Mouse (Mus musculus) forebrain, embryonic 15.5 days (tissue): Measurements from ENCODE around the gene Ablim1. TPM values are rescaled to one million over a fixed set of nuclear protein-coding genes. Genes with fewer than 3 reads are reported as not detected.
A peak's percentile ranks its signal among the peaks of the same experiment; 100 is the strongest.
"Not testable (repeated sequence)": the region's sequence is repeated elsewhere in the genome, so short reads cannot be mapped to it uniquely, and the experiment has no call there.

Experiments
- ATAC-seq: fragments of 200-750 bp; cut with Nextera tagmentation; replicated peaks from 2 replicates; pipeline ENCODE4 v1.8.0; 2017; ENCODE audit warnings: mild to moderate bottlenecking, moderate TSS enrichment, moderate library complexity
- H3K27ac ChIP-seq: fragments of 300-500 bp; sonication (generic); replicated peaks from 2 replicates; pipeline ENCODE4 v1.5.1; 2015; ENCODE audit warnings: mild to moderate bottlenecking, inconsistent platforms
- H3K27me3 ChIP-seq: fragments of 300-500 bp; sonication (generic); 2 replicates; pipeline ENCODE4 v1.6.1; 2015; ENCODE audit warnings: inconsistent platforms
- H3K36me3 ChIP-seq: fragments of 300-500 bp; sonication (generic); 2 replicates; pipeline ENCODE4 v1.6.1; 2015; ENCODE audit warnings: mild to moderate bottlenecking, inconsistent platforms
- H3K4me1 ChIP-seq: fragments of 300-500 bp; sonication (generic); 2 replicates; pipeline ENCODE4 v1.6.1; 2015; ENCODE audit warnings: inconsistent platforms
- H3K4me2 ChIP-seq: fragments of 300-500 bp; sonication (generic); replicated peaks from 2 replicates; pipeline ENCODE4 v1.6.1; 2015; ENCODE audit warnings: mild to moderate bottlenecking, inconsistent platforms
- H3K4me3 ChIP-seq: fragments of 300-500 bp; sonication (generic); 2 replicates; pipeline ENCODE4 v1.5.1; 2015; ENCODE audit warnings: mild to moderate bottlenecking, inconsistent platforms
- H3K9ac ChIP-seq: fragments of 300-500 bp; sonication (generic); replicated peaks from 2 replicates; pipeline ENCODE4 v1.6.1; 2015; ENCODE audit warnings: mild to moderate bottlenecking, inconsistent platforms
- H3K9me3 ChIP-seq: fragments of 300-500 bp; sonication (generic); 2 replicates; pipeline ENCODE4 v1.6.1; 2016; ENCODE audit warnings: inconsistent platforms
- WGBS: fragments of 180-500 bp; shearing (Covaris S2); methylation state at CpG from one replicate; pipeline ENCODE4 v1.1.7; 2015; ENCODE audit warnings: mixed read lengths; 5-methylcytosine and 5-hydroxymethylcytosine counted together
- polyA plus RNA-seq: library from polyadenylated mRNA; unstranded; fragments of >200 nt; fragmentation: Nextera tagmentation; extraction: Ambion mirVana; gene quantifications from 2 replicates; pipeline ENCODE4 v1.2.1, GENCODE M21; 2015

Gene Ablim1
- polyA plus RNA-seq, 1 experiment from 2014 or later: 37.8 TPM

- no peak overlapping the region for H3K4me2 ChIP-seq
- 76% methylated on average over 6 of the region's 6 CpGs for WGBS
- H3K36me3 ChIP-seq: no peaks in the 10 kb centered on the region
- H3K4me3 ChIP-seq: no peak overlapping the region
- no peaks in the 10 kb centered on the region for H3K9me3 ChIP-seq
- H3K27me3 ChIP-seq: no peaks in the 10 kb centered on the region
- no peak for ATAC-seq
- no peak overlapping the region for H3K9ac ChIP-seq
- peaks cover 7% of the 10 kb centered on the region for H3K4me1 ChIP-seq
- no peak overlapping the region for H3K27ac ChIP-seq
Measured at GRCm38 (mm10) chr19:57146936-57147335, 167.8 kb downstream of the Ablim1 start.

DNA sequence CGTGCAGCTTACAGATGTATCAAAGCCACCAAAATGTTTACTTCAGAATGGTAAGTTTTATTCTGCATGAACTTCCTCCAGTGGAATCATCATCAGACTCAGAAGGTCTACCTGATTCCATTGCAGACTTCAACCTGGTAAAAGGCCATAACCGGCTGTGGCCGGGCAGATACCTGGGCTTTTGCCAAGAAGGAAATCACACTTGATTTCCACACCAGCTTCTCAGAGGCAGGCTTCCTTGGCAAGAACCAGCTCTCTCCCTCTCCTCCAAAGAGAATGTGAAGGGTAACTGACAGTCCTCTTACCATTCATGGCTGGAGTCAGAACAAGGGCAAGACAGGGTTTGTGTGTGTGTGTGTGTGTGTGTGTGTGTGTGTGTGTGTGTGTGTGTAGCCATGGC lies 171.1 kb downstream of the Ablim1 start:
- H3K9ac ChIP-seq: no peak overlapping the region
- no peak for ATAC-seq
- no peak overlapping the region for H3K4me2 ChIP-seq
- no peak overlapping the region for H3K4me3 ChIP-seq
- H3K9me3 ChIP-seq: no peaks in the 10 kb centered on the region
- H3K27ac ChIP-seq: no peak overlapping the region
- H3K4me1 ChIP-seq: peaks cover 11% of the 10 kb centered on the region; the same call in 1 of the 2 replicates
- WGBS: 89% methylated on average over 3 of the region's 3 CpGs
- no peaks in the 10 kb centered on the region for H3K27me3 ChIP-seq
- H3K36me3 ChIP-seq: no peaks in the 10 kb centered on the region

DNA sequence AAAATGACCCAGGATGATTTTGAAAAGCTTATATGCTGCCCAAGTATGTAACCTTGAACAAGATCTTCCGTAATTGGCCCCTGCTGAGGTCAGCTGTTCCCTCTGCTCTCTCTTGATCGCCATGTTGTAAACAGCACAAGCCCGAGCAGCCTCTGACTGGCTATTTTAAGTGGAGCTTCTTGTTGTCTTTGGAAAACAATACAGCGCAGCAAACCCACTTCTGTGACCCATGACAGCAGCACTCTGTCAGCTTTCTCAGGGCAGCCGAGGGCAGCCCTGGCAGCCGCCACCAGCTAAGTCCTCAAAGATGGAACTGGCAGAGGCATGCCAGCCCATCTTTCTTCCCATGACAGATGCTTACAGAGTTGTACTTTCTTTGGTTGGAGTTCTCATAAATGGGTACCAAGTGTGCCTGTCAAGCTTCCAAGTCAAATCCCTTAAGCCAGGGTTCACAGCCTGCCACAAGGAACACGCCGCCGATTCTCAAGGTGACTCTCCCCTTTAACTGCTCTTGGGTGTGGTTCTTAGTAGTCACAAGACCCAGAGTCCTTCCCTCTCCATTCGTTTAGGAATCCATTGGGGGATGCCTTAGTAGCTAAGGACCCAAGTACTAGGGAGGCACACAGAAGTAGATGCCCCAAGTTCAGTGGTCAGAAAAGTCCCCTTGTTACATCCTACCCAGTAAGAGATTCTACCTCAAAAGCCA lies 172.8 kb downstream of the Ablim1 start:
- no peak for ATAC-seq
- H3K4me2 ChIP-seq: no peak overlapping the region
- no peaks in the 10 kb centered on the region for H3K36me3 ChIP-seq
- H3K9ac ChIP-seq: no peak overlapping the region
- H3K4me3 ChIP-seq: no peak overlapping the region
- no peaks in the 10 kb centered on the region for H3K9me3 ChIP-seq
- H3K27me3 ChIP-seq: no peaks in the 10 kb centered on the region
- peaks cover 13% of the 10 kb centered on the region; the same call in 1 of the 2 replicates for H3K4me1 ChIP-seq
- WGBS: 78% methylated on average over 10 of the region's 10 CpGs
- H3K27ac ChIP-seq: no peak overlapping the region

GRCm38 (mm10) chr19:57140874-57141273 lies 173.8 kb downstream of the Ablim1 start:
- Histone ChIP-seq H3K36me3 (no peaks in the 10 kb centered on the region), H3K9me3 (no peaks in the 10 kb centered on the region), H3K9ac (no peak overlapping the region), H3K4me1 (peaks cover 13% of the 10 kb centered on the region; the same call in 1 of the 2 replicates), H3K4me3 (no peak overlapping the region), H3K27ac (no peak overlapping the region), H3K27me3 (no peaks in the 10 kb centered on the region), H3K4me2 (no peak overlapping the region)
- ATAC-seq: no peak
- 81% methylated on average over 1 of the region's 1 CpGs for WGBS

GRCm38 (mm10) chr19:57140071-57140470 lies 174.6 kb downstream of the Ablim1 start:
- Histone ChIP-seq H3K36me3 (no peaks in the 10 kb centered on the region), H3K4me2 (no peak overlapping the region), H3K27me3 (no peaks in the 10 kb centered on the region), H3K9ac (no peak overlapping the region), H3K9me3 (no peaks in the 10 kb centered on the region), H3K27ac (no peak overlapping the region), H3K4me1 (peaks cover 13% of the 10 kb centered on the region; the same call in 1 of the 2 replicates), H3K4me3 (no peak overlapping the region)
- WGBS: 83% methylated on average over 7 of the region's 7 CpGs
- no peak for ATAC-seq

- no peak overlapping the region for H3K4me2 ChIP-seq
- H3K4me1 ChIP-seq: peaks cover 23% of the 10 kb centered on the region
- H3K27me3 ChIP-seq: no peaks in the 10 kb centered on the region
- no peak overlapping the region for H3K9ac ChIP-seq
- ATAC-seq: no peak
- H3K9me3 ChIP-seq: no peaks in the 10 kb centered on the region
- no peak overlapping the region for H3K4me3 ChIP-seq
- H3K36me3 ChIP-seq: no peaks in the 10 kb centered on the region
- 74% methylated on average over 13 of the region's 13 CpGs for WGBS
- H3K27ac ChIP-seq: no peak overlapping the region
Measured at GRCm38 (mm10) chr19:57138909-57139617, 175.7 kb downstream of the Ablim1 start.

GRCm38 (mm10) chr19:57138469-57138868 lies 176.2 kb downstream of the Ablim1 start:
- no peak overlapping the region for H3K4me2 ChIP-seq
- no peaks in the 10 kb centered on the region for H3K36me3 ChIP-seq
- no peak overlapping the region for H3K27ac ChIP-seq
- H3K4me3 ChIP-seq: no peak overlapping the region
- peaks cover 26% of the 10 kb centered on the region for H3K4me1 ChIP-seq
- H3K9ac ChIP-seq: no peak overlapping the region
- no peaks in the 10 kb centered on the region for H3K27me3 ChIP-seq
- no peaks in the 10 kb centered on the region for H3K9me3 ChIP-seq
- ATAC-seq: no peak
- 66% methylated on average over 6 of the region's 6 CpGs for WGBS

DNA sequence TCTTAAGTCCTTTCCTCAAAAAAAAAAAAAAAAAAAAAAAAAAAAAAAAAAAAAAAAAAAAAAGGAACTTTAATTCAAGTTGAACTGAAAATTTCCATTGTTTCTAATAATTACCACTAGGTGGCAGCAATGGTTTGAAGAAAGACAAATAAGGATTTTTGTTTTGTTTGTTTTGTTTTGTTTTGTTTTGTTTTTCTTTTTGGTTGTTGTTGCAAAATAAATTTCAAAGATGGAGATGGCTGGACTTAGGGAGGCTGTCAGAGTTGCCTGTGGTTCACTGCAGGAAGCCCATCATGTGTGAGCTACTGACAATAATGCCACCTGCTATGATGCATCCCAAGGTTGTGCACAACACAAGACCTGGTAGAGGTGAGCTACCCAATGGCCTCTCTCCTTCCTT lies 176.7 kb downstream of the Ablim1 start:
- Histone ChIP-seq H3K9ac (no peak overlapping the region), H3K27ac (no peak overlapping the region), H3K4me1 (peaks cover 26% of the 10 kb centered on the region), H3K4me2 (no peak overlapping the region), H3K36me3 (no peaks in the 10 kb centered on the region), H3K9me3 (no peaks in the 10 kb centered on the region), H3K27me3 (no peaks in the 10 kb centered on the region), H3K4me3 (no peak overlapping the region)
- no peak for ATAC-seq

- Histone ChIP-seq H3K9ac (no peak overlapping the region), H3K9me3 (no peaks in the 10 kb centered on the region), H3K27ac (no peak overlapping the region), H3K4me1 (peaks cover 26% of the 10 kb centered on the region), H3K4me2 (no peak overlapping the region), H3K36me3 (no peaks in the 10 kb centered on the region), H3K4me3 (no peak overlapping the region), H3K27me3 (no peaks in the 10 kb centered on the region)
- ATAC-seq: peak; percentile 30; the same call in 1 of the 2 replicates
- 28% methylated on average over 7 of the region's 7 CpGs for WGBS
Measured at GRCm38 (mm10) chr19:57136228-57136627, 178.5 kb downstream of the Ablim1 start.

DNA sequence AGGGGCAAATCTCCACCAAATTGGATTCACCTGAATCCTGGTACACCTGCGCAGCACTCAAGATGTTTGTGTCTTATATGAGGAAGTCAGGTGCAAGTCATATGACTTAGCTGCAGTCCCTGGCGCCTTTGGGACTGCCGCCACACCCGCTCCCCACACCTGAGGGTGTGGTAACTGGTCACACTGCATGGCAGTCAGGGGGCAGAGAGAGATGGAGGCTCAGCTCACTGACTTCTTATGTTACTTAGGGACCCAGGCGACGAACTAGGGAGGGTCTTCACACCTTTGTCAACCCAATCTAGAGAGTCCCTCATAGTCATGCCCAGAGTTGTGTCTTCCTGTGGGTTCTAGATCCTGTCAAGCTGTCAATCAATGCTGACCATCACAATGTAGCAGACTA lies 179.1 kb downstream of the Ablim1 start:
- not testable (repeated sequence) for H3K4me2 ChIP-seq, H3K27ac ChIP-seq, H3K27me3 ChIP-seq, H3K36me3 ChIP-seq, H3K4me3 ChIP-seq, H3K9me3 ChIP-seq, H3K9ac ChIP-seq
- ATAC-seq: peak; percentile 27; the same call in 1 of the 2 replicates
- peaks cover 26% of the 10 kb centered on the region for H3K4me1 ChIP-seq
- WGBS: 95% methylated on average over 6 of the region's 6 CpGs

DNA sequence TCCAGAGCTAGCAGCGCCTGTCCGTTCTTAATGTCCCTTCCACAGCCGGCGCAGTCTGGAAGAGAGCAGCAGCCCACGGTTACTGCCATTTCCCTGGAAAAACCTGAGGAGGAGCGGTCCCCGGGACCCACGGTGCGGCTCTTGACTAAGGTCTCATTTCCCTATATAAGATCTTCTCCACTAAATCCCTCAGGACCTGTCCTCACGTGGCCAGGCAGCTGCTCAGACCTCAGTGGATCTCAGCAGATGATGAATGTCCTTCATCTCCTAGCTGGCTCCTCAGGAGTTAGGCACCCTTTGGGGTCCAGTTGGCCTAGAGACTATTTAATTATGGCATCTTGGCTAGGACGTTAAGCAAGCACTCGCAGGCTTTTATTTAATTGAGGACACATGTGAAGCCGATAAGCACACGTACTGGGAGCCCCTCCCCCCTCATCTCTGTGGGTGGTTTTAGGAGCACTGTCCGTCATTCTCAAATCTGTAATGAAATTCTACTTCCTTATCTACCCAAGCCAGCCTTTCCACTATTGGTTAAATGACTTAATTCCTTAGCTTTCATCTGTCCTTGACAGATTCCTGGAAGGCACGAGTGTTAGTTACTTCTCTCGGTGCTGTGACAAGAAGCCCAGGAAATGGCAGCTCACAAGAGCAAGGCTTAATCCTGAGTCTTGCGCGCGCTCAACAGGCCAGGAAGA lies 179.9 kb downstream of the Ablim1 start:
- H3K9ac ChIP-seq: no peak overlapping the region; the same call in 1 of the 2 replicates
- no peaks in the 10 kb centered on the region for H3K36me3 ChIP-seq
- no peak overlapping the region for H3K4me3 ChIP-seq
- ATAC-seq: no peak
- no peaks in the 10 kb centered on the region for H3K9me3 ChIP-seq
- H3K4me2 ChIP-seq: no peak overlapping the region
- 52% methylated on average over 20 of the region's 20 CpGs for WGBS
- peak overlapping the region; percentile 32; the same call in 1 of the 2 replicates for H3K27ac ChIP-seq
- H3K27me3 ChIP-seq: no peaks in the 10 kb centered on the region
- H3K4me1 ChIP-seq: peaks cover 26% of the 10 kb centered on the region

DNA sequence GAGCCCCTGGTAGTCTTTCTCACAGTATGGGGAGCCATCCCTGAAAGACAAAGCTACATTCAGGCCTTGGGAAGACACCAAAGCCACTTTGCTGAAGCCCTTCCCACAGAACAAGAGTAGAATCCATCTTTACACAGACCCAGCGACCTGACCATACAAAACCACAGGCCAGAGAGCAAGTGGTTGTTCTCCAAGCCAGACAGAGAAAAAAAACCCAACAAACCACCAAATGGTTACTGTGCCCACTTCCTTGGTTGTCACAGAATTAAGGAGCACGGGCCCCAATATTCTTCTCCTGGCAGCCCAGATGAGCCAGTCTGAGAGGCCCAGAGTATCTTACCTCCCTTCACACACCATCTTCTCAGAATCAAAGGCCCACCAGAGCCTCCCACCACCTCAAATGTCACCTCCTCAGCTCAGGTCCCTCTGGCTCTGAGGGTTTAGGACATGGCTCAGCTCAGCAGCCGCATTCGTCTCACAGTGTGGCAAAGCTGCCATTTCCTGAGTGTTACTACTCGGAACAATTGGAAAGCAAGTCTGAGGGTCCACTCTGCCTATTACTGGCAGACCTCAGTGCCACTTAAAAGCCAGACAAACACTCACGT lies 181.7 kb downstream of the Ablim1 start:
- no peaks in the 10 kb centered on the region for H3K36me3 ChIP-seq
- no peaks in the 10 kb centered on the region for H3K27me3 ChIP-seq
- no peak overlapping the region for H3K9ac ChIP-seq
- H3K4me1 ChIP-seq: peaks cover 13% of the 10 kb centered on the region
- H3K9me3 ChIP-seq: no peaks in the 10 kb centered on the region
- H3K4me2 ChIP-seq: no peak overlapping the region
- no peak overlapping the region for H3K4me3 ChIP-seq
- H3K27ac ChIP-seq: no peak overlapping the region
- 84% methylated on average over 6 of the region's 6 CpGs for WGBS
- ATAC-seq: no peak
